Mouse (Mus musculus) heart, postnatal 36 days (tissue): ENCODE data around the gene Ldb3. TPM values are rescaled to one million over a fixed set of nuclear protein-coding genes. Genes with fewer than 3 reads are reported as not detected.

Source experiments
- DNase-seq, 2 experiments: peaks; one replicate each; pipeline ENCODE4 v3.0.0; 2021 to 2022
- intact Hi-C: fragments of 180-260 bp; cut with DNase I; formaldehyde crosslinking; loops from one replicate; pipeline ENCODE4 v1.15.1; 2025
- total RNA-seq, 2 experiments: library from RNA; stranded (reverse); gene quantifications; 2 replicates each; pipeline ENCODE4 v1.2.3; 2021

Gene Ldb3
- total RNA-seq, 2 experiments from 2014 or later: 988 to 990 TPM

DNA sequence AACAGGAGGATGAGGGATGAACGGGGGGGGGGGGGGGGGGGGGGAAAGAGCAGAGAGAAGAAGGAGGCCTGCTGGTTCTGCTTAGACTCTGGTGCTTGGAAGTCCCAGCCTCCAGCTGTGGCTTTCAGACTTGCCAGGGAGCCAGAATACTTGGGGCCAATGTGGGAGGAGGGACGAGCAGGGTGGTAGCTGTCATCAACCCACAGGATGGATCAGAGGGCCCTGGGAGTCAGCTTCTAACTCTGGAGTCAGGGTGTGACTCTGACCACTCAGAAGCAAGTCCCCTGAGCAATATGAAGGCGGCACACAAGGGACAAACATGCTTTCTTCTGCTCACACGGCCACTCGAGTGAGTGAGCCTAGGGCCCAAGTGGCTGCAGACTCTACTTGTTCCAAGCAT is 23.8 kb downstream of the Ldb3 start:
- DNase-seq: peak; percentile 55 to 70
- intact Hi-C loops: loop anchor here (5.0 kb wide), 2 partner anchors 107 to 192 kb away; partner anchors contain the start of gene Sncg

DNA sequence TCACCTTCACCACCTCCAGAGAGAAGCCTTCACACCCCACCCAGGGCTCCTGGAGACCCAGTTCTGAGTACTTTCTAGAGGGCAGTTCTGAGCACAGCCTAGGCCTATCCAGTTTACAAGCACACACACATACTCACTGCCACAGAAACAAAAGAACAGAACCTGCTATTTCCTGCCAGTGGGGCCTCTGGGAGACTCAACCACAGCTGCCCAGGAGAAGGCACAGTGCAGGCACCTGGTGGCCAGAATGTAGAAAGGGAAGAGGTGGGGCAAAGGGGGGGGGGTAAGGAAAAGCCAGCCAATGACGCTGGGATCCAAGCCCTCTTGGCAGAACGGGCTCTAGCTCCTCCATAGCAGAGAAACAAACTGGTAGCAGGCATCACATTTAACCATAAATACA is 26.1 kb downstream of the Ldb3 start:
- DNase-seq: no peak
- intact Hi-C loops: no loop called here

DNA sequence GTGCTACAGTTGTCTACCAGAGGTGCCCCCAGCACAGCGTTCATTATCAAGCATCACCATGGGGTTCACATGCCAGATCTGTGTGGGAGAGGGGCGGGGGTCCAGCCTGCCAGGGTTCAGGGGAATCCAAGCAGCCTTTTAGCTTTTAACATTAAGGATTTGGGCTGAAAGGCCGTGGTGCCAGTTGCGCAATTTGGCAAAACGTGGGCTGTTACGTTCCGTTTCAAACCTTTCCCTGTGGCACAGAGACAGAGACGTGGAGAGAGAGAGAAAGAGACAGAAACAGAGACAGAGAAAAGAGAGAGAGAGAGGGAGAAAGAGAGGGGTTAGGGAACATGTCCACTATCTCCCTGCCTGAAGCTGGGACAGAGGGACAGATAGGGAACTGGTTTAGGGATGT is 26.8 kb downstream of the Ldb3 start:
- intact Hi-C loops: no loop called here

DNA sequence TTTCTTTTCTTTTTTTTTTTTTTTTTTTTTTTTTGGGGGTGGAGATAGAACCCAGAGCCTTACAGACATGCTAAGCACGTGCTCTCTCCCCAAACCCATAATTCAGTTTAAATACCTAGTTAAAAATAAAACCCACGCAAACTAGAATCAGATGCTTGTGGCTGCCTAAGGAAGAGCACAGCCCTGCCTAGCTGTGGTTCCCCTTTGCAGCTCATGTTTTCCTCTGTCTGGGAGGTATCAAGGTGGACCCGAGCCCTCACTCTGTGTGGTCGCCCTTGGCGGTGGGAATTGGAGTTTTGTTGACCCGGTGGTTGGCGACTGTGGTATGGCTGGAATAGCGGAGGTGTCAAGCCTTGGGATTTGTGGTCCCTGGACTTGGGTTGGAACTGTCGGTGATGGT is 29.5 kb downstream of the Ldb3 start:
- intact Hi-C loops: no loop called here
- DNase-seq: no peak

More for the DNA sequence above, 26.8 kb downstream of the Ldb3 start:
- no peak for DNase-seq

DNA sequence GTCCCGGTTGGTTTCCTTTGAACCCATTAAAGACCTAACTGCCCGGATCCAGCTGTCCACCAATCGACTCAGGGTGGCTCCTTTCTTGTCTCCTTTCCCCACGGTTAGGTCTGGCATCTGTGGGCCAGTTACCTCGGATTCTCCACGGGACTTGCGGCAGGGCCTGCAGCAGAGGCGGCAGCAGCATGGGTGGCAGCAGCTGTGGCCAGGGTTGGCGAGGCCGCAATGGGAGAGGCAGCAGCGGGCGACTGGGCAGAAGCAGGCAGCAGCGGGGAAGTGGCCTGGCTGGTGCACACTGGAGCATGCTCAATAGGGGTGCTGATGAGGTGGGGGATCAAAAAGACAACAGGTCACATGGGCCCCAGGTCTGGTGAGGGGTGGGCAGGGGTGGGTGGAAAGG is 33.3 kb downstream of the Ldb3 start:
- intact Hi-C loops: no loop called here
- no peak for DNase-seq

DNA sequence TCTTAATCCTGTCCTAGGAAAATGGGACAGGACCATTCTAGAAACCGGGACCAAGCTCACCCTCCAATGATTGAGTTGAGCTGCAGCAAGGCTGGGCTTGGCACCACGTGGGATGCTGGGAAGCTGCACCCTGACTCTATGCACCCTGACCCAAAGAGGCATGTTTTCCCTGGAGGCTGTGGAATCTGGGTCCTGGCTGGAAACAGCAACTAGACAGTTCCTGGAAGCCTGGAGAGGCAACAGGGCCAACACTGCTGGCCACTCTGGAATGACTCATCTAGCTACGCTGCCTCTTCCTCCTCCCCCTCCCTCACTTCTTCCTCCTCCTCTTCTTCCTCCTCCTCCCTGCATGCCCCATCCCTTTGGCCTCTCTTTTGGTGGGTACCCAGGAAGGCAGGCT is 34.4 kb downstream of the Ldb3 start:
- intact Hi-C loops: loop anchor here (5.0 kb wide), 1 partner anchor 472 kb away; no protein-coding TSS in a partner anchor

DNA sequence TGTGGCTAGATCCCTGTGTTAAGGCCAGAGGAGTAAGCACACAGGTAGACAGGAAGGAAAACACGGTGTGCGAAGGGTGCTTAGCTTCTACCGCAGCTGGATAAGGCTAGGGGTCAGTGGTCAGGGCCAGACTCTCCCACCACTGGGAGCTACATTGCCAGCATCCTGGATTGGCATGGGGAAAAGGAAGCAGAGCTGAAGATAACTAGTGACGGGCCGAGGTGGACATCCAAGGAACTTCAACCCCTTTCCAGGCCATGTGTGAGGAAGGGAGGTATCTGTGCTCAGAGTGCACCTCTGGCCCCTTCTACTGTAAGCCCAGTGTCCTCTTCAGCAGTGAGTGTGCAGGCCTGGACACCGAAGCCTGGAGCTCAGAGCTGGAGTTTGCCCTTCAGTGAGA is 35.0 kb downstream of the Ldb3 start:
- DNase-seq: no peak
- intact Hi-C loops: loop anchor here (5.0 kb wide), 1 partner anchor 471 kb away; no protein-coding TSS in a partner anchor

More for the DNA sequence above, 34.4 kb downstream of the Ldb3 start:
- DNase-seq: peak in 1 of 2 experiments; percentile 60

DNA sequence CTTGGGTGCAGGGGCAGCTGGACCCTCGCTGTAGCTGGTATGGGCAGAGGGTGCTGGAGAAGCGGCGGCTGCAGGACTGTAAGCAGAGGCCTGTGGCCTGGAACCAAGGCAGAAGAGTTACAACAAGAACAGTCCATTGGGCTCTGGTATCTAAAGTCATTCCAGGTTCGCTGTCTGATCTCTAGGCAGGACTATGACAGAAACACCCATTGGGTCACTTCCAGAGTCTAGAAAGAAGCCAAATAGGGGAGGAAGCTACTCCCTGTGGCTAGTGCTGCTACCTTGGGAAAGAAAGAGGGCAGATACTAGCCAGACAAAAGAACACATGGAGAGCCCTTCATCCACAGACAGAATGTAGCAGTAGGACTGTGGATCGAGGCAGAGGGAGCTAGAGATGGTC is 36.3 kb downstream of the Ldb3 start:
- intact Hi-C loops: loop anchor here (5.0 kb wide), 1 partner anchor 470 kb away; no protein-coding TSS in a partner anchor
- DNase-seq: no peak

DNA sequence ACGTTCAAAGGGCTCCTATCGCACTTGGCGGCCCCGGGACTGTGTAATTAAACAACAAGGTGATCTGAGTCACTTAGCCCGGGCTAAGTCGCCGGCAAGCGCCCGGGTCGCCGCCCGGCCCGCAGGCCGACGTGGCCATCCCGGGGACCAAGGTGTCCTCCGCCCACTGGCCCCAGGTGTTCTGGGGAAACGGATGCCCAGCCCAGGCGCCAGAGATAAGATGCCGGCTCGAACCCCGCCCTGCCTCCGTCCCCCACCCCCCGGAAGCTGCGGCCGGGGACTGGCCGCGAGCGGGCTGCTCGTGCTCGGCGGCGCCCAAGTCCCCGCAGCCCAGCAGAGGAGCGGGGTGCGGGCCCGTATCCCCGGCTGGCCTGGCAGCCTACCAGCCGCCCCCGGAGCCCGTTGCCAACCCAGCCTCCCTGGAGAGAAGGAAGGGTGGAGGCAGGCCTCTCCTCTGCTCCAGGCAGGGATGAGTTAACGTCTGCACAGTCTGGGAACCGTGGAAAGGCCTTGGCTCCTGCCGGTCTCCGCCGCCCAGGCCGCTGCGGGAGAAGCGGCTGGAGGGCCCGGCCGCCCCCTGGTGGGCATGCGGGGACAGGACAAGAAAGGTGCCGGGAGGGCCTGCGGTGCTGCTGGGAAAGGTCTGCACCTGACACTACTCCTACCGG is 39.3 kb downstream of the Ldb3 start:
- peak; percentile 81 to 82 for DNase-seq
- intact Hi-C loops: loop anchor here (1.0 kb wide), 2 partner anchors 90 to 177 kb away; no protein-coding TSS in a partner anchor

DNA sequence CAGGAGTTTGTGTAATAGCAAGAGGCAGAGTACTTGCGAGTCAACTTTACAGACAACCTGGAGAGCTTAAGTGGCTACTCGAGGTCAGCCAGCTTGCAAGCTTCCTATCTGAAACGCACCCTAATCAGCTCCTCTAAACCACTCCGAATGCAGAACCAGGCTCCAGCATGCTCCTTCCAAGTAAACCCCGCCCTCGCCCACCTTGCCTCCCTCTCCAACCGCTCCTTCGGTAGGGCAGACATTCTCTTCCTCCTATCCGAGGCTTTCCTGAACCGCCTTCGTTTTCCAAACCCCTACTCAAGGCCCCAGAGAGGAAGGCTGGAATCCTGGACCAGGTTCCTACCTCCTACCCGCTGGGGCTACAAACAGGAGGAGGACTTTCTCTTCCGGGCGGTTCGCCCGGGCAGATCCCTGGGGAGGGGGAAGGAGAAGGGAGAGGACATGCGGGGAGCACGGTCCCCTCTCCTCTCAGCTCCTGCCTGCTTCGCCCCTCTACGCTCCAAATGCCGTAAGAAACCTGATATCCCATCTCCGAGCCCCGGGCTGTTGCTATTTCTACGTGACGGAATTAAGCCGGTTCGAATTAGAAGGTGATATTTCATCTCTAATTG is 40.0 kb downstream of the Ldb3 start:
- intact Hi-C loops: loop anchor here (1.0 kb wide), 3 partner anchors 46 to 176 kb away; no protein-coding TSS in a partner anchor
- peak; percentile 64 to 73 for DNase-seq

DNA sequence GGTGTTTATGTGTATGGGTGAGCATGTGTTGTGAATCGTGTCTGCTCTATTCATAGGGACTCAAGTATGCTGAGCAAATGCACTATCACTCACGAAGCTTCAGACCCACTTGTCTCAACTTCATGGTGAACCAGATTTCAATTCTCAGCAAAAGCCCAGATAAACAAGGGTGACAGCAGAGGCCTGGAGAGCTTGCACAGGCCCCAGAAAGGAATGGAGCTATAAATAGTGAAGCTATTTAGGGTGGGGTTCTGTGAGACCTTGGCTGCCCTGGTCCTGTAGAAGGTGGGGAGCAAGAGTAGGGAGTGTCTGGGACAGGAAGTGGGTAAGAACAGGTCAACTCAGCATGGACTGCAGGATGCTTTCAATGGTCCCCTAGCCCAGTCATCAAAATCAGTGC is 43.9 kb downstream of the Ldb3 start:
- no peak for DNase-seq
- intact Hi-C loops: no loop called here

DNA sequence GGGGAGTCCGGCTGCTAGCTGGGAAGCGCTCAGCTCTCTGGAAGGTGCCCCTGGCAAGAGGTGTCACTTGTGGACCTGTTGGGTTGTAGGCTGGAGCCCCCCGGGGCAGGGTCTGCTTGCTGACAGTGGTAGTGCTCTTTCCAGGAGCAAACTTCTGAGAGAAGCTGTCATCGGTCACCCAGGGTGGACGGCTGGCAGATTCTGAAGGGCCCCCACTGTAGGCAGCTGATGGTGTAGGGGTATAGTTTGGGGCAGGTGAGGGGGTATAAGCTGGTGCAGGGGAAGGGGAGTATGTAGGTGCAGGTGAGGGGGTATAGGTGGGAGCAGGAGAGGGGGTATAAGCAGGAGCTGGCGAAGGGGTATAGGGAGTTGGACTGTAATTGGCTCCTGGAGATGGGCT is 44.5 kb downstream of the Ldb3 start:
- intact Hi-C loops: no loop called here
- no peak for DNase-seq

DNA sequence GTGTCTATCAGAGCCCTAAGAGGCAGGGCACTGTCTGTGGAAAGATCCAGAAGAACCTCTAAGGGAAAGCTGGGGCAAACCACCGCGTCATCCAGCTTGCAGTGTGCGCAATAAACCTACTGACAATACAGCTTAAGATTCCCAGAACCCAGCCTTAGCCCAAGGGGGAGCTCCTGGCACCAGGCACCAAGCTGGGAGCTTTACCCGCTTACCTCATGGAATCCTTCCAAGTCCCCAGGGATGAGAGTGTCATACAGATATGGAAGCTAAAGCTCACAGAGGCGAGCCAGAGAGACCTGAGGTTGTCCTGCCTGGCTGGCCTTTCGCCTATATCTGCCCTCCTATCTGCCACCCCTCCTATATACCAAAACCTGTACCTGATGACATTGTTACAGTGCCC is 44.9 kb downstream of the Ldb3 start:
- DNase-seq: no peak
- intact Hi-C loops: no loop called here

DNA sequence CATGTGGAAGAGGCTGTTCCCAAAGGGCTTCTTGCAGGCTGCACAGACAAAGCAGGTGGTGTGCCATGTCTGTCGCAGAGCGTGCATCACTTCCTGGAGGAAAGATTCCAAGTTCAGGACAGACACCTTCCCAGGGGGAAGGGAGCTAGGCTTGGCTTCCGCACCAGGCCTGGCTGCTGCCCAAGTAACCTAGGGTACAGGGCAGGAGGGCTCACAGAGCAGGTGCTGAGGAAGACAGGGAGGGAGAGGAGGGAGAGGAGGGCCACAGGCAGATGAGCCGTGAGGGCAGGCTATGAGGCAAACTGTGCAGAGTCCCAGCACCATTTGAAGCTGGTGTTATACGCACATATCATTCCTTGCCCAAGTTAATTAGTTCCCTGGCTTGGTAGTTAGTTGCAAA is 46.6 kb downstream of the Ldb3 start:
- DNase-seq: no peak
- intact Hi-C loops: no loop called here

DNA sequence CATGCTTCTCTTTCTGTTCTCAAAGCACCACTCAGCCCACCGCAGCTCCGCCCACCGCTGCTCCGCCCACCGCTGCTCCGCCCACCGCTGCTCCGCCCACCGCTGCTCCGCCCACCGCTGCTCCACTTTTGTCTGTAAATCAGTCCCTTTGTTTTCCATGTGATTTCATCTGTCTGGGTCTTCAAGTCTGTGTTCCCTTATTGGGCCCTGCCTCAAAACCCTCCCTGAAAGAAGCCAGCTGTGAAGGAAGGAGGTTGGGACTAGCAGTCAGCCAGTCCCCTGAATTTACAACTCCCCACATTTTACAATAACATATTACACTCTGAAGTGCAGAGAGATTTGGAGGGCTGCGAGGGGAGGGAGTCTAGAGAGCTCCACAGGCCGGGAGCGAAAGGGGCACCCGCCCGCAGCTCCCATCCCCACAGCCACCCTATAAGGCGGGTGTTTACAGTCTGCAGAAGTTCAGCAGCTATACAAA is 47.8 kb downstream of the Ldb3 start:
- peak; percentile 69 to 72 for DNase-seq
- intact Hi-C loops: no loop called here

DNA sequence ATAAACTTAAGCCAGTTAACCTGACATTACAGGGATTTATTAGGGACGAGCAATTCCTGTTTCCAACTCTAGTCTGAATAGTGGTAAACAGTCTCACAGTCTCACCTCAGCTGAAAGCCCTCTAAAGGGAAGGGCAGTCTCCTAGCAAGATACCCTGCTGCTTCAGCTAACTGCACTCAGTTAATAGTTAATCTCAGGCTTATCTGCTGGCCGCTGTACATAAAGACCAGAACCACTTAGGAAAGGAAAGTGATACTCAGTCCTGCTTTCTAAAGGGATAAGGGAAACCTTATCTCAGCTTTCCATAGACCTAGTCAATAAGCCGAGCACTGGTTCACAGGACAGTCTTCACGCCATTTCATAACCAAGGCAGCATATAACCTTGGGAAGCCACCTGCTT is 52.6 kb downstream of the Ldb3 start:
- intact Hi-C loops: no loop called here

DNA sequence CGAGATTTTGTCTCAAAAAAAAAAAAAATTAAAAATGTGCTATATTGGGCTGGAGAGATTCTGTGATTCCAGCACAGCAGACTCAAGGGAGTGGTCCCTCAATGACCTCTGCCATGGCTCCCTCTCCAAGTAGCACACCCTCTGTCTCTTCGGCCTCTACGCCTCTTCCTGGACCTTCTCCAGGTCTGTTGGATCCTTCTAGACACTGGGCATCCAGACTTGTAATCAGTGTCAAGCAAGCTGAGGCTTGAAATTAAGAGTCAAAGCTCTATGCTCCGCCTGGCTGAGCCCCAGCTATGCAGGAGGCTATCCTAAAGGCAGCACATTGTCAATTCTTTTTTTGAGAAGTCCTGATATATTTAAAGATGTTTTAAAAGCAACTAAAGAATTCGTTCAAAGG is 54.9 kb downstream of the Ldb3 start:
- intact Hi-C loops: no loop called here
- DNase-seq: no peak

More for the DNA sequence above, 52.6 kb downstream of the Ldb3 start:
- no peak for DNase-seq

DNA sequence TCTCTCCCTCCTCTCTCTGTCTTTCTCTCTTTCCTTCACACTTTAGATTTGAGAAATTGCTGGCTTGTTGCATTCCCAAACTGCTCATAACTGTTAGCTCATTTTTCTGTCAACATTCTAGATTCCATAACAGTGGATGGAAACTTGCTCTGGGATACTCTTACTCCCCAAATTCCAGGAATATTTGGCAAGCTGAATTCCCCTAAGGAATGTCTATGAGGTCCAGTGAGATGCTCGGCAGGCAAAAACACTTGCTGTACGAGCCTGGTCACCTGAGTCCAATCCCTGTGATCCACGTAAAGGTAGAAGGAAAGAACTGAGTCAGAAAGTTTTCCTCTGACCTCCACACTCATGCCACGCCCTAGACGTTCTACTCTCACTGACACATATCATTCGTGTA is 55.9 kb downstream of the Ldb3 start:
- no peak for DNase-seq
- intact Hi-C loops: no loop called here

DNA sequence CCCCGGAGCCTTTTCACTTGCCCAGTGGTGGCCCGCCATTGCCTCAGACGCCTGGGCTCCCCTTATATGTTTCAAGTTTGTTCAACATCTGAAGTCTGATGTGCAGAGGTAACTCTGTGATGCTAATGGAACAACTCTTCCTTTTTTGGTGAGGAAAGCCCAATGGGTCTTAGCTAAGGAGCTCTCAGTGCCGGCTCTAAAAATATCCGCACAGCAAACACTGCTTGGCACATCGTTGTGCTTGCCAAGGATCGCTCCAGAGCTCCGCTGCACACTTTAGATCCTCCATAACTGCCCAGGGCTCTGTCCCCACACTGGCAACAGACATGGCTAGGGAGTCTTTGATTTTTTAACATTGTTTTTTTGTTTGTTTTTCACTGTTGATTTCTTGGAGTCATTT is 59.7 kb downstream of the Ldb3 start:
- intact Hi-C loops: no loop called here
- no peak for DNase-seq

DNA sequence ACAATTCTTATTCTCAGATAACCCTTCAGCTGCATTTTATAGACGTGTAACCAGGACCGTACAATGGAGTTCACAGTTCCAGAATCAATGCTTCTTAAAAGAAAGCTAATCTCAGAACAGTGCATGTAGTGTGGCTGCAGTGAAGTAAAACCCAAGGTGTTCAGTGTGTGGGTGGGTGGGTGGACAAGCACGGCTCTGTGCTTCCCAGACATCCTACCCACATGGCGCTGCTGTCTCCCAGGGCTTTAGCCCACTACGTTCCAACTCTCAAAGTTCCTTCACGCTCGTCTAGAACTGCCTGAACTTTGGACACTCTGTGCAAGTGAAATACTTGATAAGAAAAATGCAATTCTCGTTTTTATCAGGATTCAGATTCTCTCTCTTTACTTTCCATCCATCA is 65.8 kb downstream of the Ldb3 start, which contains the start of gene 9230112D13Rik:
9230112D13Rik (minus strand) TSS at position 101 of the 400 bp plus-strand sequence.
- intact Hi-C loops: no loop called here
- no peak for DNase-seq

DNA sequence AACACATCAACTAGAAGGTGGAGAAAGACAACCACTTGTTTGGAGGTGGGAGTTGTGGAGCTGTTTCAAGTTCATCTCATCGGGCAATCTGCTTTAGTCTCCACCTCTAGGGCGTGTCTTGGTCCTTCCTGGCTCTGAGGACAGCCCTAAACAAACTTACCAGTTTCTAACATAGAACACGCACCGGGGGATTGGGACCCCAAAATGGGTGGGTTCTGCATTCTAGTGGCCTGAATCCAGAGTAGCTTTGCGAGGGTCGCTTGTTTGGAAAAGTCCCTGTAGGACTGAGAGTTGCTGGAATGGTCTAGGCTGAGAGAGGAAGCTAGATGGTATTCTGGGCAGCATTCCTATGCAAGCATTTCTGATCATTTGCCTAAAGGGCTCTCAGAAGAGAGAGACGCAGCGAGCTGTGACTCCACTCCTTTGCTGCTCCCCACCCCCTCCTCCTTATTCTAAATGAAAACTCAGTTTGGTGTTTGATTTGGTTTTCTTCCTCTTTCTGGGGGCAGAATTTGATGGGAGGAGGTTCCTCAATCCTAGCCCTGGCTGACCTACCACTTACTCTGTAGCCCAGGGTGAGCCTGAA is 70.4 kb downstream of the Ldb3 start:
- DNase-seq: no peak
- intact Hi-C loops: no loop called here
